Mouse (Mus musculus): ENCODE data around the gene Tpbgl.

The Tpbgl gene

DNA sequence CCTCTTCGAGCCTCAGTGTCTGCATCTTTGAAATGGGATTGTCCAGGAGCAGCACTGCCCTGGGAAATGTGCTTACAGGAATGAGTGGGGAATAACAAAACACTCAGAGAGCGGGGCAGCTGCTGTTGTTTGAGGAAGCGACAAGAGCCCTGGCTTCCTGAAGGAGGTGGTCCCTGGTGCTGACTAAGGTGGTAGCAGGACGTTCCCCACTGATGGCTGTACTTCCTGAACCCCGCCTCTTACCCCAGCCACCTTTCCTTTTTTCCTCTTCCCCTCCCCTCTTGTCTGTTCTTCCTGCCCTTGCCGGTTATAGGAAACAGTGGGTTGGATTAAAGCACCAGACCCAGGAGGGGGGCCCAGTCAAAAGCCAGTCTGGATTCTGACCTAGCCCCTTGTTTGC lies 46.7 kb downstream of the Tpbgl start:
- no peak for DNase-seq (ENCODE audit: low spot score in 2 of 2)

DNA sequence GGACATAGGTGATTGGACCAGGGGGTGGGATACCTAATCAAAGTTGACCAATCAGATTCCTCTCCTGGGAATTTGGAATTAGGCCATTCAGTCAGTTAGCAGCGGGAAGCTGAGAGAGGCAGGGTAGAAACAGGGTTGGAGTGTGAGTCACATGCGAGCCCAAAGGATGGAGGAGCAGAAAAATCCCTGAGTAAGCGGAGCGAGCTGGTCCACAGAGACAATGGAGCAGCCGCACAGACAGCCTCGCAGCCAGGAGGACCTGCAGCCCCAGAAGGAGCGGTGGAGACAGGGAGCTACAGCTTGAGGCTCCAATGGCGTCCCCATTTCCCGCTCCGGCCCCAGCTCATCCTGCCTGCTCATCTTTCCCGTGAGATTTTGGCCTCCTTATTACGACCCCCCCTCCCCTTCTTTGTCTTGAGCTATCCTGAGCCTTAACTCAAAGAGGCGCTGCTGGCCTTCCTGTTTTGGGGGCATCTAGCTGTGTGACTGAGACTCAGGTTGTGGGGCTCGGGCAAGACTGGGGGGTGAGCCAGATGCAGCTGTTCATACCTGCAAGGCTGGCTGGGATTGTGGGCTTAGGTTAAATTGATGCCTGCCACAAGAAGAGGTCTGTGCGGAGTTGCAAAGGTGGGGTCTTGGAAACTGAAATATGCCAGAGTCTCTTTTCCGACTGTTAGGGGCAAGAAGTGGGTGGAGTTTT lies 47.3 kb downstream of the Tpbgl start:
- DNase-seq (ENCODE audit: low spot score in 2 of 2), result peak; percentile 46 to 56

DNA sequence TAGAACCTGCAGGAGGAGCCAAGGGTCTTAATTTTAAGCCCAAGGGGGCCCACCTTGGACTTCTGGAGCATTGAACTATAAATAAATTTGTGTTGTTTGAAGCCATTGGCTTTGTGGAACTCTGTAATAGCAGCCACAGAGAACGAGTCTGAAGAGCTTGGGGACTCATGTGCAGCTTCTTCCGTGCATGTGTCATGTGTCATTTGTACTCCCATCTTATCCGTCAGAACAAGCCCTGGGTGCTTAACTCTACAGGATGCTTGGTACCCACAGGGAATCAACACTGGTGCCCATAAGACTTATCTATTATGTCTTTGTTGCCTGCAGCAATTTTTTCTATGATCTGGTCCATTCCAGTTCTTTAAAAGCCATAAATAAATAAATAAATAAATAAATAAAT lies 48.7 kb downstream of the Tpbgl start:
- DNase-seq (ENCODE audit: low spot score in 2 of 2), result no peak
